Mouse (Mus musculus) CD4-positive naive resting alpha-beta T cell, adult 76 days (primary cell): ENCODE data around the gene Zfp526. TPM values are rescaled to one million over a fixed set of nuclear protein-coding genes. Genes with fewer than 3 reads are reported as not detected.

ENCODE experiments used
- total RNA-seq: library from RNA; stranded (reverse); gene quantifications from one replicate; pipeline ENCODE4 v1.2.4, GENCODE M21; 2023

Zfp526 gene
- 16.2 TPM for total RNA-seq

DNA sequence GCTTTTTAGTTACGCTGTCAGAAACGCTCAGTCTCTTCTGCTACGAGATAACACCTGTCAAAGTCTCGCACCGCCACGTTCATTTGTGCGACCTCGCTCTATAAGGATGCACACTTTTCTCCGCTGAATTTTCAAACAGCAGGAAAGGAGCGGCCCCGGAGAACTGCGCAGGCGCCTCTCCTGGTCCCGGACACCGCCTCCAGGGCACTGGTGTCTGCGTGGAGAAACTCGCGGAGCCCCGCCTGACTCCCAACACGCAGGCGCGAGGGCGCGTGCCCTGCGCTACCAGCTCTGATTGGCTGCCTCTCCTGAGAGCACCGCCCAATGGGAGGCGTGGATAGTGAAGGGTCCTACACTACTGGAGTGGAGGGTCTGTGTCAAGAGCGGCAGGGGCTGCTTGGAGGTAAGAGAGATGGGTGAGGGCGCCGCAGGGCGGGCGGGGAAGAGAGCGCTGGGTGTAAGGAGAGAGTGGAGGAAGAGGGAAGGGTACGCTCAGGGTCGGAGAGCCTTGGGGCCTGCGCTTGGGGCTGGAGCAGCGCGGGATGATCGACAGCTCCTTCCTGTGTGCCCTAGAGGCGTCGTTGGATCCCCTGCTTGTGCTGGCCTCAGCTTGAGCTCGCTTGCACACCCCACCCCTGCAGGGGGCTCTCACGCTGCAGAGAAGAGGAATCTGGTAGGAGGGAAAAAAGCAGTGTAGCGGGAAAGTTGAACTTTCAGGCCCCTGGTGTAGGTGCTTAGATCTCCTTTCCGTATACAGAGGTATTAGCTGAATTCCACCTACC, at the start of gene Zfp526:
TSS of gene Zfp526 (plus strand) at position 324 of the 782 bp plus-strand sequence.

DNA sequence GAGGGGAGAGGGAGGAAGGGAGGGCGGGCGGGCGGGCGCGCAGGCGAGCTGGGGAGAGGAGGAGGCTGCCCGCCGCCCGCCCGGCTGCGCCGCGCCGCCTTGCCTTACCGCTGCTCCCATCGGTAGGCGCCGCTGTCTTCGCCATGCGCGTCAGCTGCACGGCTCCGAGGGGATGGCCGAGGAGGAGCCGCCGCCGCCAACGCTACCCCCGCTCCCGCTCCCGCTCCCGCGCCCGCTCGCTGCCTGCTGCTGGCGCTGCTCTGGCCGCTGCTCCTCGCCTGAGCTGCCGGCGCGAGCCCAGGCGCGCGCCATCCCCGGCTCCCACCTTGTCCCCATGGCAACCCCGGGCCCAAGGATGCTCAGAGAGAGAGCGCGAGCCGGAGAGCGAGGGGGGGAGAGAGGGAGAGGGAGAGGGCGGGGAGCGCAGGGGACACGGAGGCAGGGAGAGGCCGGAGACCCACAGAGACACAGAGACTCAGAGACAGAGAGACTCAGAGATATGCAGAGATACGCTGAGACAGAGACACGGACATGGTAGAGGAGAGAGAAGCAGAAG, 41.5 kb upstream of the Zfp526 start, which contains the start of gene Pou2f2:
TSS of gene Pou2f2 (minus strand) at position 121 of the 556 bp plus-strand sequence.

GRCm38 (mm10) chr7:25220457-25221101, 646 bp upstream of the Zfp526 start, which contains the start of gene Dedd2:
TSS of gene Dedd2 (minus strand) at chr7:25220615.

GRCm38 (mm10) chr7:25237249-25238014, 16.2 kb downstream of the Zfp526 start, which contains the start of gene Gsk3a:
TSS of gene Gsk3a (minus strand) at chr7:25237851.

DNA sequence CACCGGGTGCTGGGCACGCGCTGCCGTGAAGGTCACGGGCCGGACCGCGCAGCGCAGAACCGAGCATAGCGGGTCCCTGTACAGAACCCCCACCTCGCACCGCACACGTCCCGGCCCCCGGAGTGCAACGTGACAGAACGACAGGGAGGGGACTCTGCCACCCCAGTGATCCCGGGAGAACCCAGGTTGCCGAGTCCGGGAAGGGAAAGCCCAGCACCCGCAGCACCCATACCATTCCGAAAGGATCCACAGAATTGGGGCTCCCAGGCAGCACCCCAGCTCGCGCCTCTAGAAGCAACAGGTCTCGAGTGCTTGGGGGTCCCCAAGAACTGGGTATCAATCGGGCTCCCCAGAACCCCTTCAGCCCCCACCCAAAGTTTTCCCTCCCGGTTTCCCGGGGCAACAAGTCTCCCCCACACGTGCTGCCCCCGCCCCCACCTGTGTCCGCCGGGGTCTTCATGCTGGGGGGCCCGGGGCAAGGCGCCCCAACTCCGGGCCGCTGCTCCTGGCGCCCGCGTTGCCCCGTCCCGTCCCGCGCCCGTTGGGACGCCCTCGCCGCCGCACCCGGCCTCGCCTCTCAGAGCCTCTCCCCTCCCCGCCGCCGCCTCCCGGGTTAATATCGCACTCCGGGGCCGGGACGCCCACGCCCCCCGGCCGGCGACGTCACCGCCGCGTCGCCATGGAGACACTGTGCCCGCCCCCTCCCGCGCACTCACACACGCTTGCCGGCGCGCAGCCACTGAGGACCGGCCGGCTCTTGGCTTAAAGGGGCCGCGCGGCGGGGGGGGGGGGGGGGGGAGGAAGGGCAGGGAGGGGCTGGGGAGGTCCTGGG, 29.1 kb downstream of the Zfp526 start, which contains the start of gene Erf:
TSS of gene Erf (minus strand) at position 621 of the 832 bp plus-strand sequence.

GRCm38 (mm10) chr7:25267301-25267750, 46.1 kb downstream of the Zfp526 start, which contains the start of gene Cic:
TSS of gene Cic (plus strand) at chr7:25267704.

Other genes starting within 250 kb of the Zfp526 start
- gene Rabac1, start 248.7 kb upstream of the Zfp526 start, total RNA-seq: 302 TPM
- gene Atp1a3, start 215.5 kb upstream of the Zfp526 start, total RNA-seq: 5.9 TPM
- gene Grik5, start 149.1 kb upstream of the Zfp526 start, total RNA-seq: 7.0 TPM
- 16.9 TPM for gene Zfp574, start 148.9 kb upstream of the Zfp526 start, total RNA-seq
- gene Pou2f2, start 41.7 kb upstream of the Zfp526 start, total RNA-seq: 17.5 TPM
- 112 TPM for gene Dedd2, start 810 bp upstream of the Zfp526 start, total RNA-seq
- gene Gsk3a, start 16.4 kb downstream of the Zfp526 start, total RNA-seq: 80.6 TPM
- gene Erf, start 29.3 kb downstream of the Zfp526 start, total RNA-seq: 32.6 TPM
- gene Cic, start 46.3 kb downstream of the Zfp526 start, total RNA-seq: 361 TPM
- gene Pafah1b3, start 76.6 kb downstream of the Zfp526 start, total RNA-seq: 9.1 TPM
- not detected for gene Prr19, start 80.0 kb downstream of the Zfp526 start, total RNA-seq
- not detected for gene Tmem145, start 84.7 kb downstream of the Zfp526 start, total RNA-seq
- gene Megf8, start 95.7 kb downstream of the Zfp526 start, total RNA-seq: 1.2 TPM
- not detected for gene Cnfn, start 148.3 kb downstream of the Zfp526 start, total RNA-seq
- 15.5 TPM for gene Lipe, start 177.3 kb downstream of the Zfp526 start, total RNA-seq
- gene Cxcl17, start 191.5 kb downstream of the Zfp526 start, total RNA-seq: not detected